Mouse (Mus musculus): ENCODE results near the gene Rpia. TPM values are rescaled to one million over a fixed set of nuclear protein-coding genes. Genes with fewer than 3 reads are reported as not detected.

The Rpia gene
- polyA plus RNA-seq (2014; fragmentation: Illumina TruSeq; extraction: RNeasy Lipid Tissue Mini Kit (QIAGEN cat#74804); ENCODE audit: insufficient read depth, low read depth, low replicate concordance): 22.0 TPM

DNA sequence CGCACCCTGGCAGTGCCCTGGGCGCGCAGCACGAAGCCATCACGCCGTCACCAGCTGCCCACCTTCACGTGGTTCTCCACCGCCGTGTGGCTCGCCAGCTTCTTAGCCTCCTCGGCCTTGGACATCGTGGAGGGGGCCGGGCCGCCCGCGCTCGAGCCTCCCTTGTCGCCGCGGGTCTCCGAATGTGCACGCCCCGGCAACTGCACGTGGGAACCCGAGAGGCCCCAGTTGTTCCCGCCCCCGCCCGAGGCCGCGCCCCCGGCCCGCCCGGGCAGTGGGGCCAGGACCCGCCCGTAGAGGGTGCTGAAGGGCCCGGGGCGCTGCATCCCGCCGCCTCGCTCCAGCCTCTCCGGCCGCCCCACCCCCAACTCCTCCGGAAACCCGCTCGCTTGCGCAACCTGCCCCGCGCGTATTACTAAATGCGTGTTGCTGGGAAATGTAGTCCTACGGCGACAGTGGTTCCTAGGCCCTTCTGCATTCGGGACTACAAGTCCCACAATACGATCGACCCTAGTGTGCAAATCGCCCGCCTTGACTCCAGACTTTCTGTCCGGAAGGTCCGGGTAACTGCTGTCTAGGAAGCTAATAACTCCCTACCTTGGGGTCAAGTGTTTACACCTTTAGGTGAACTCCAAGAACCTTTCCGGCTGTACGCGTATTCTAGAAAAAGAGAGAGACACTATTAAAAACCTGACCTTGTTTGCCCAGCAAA is at the start of gene Rpia:
Rpia (minus strand) TSS at position 409 of the 712 bp plus-strand sequence.

Other genes starting within 250 kb of the Rpia start
- gene Eif2ak3, start 52.3 kb upstream of the Rpia start, polyA plus RNA-seq (2014; fragmentation: Illumina TruSeq; extraction: RNeasy Lipid Tissue Mini Kit (QIAGEN cat#74804); ENCODE audit: insufficient read depth, low read depth, low replicate concordance): 9.2 TPM
- gene Tex37, start 126.7 kb upstream of the Rpia start, polyA plus RNA-seq (2014; fragmentation: Illumina TruSeq; extraction: RNeasy Lipid Tissue Mini Kit (QIAGEN cat#74804); ENCODE audit: insufficient read depth, low read depth, low replicate concordance): not detected
- not detected for gene Foxi3, start 164.3 kb upstream of the Rpia start, polyA plus RNA-seq (2014; fragmentation: Illumina TruSeq; extraction: RNeasy Lipid Tissue Mini Kit (QIAGEN cat#74804); ENCODE audit: insufficient read depth, low read depth, low replicate concordance)

Data from lung, adult 10 weeks (tissue).